Mouse (Mus musculus) layer of hippocampus, adult 18-20 months (tissue): ENCODE measurements around the gene Ppm1l. TPM values are rescaled to one million over a fixed set of nuclear protein-coding genes. Genes with fewer than 3 reads are reported as not detected.

Source experiments
- DNase-seq, 2 experiments: peaks; one replicate each; pipeline ENCODE4 v3.0.0; 2022; ENCODE audit warnings: low spot score in 2 of 2
- total RNA-seq, 2 experiments: library from RNA; stranded (reverse); gene quantifications; 2 replicates each; pipeline ENCODE4 v1.2.3; 2021

Ppm1l gene
- total RNA-seq, 2 experiments from 2014 or later, result 48.0 to 49.8 TPM

- DNase-seq, result no peak
Observed at GRCm38 (mm10) chr3:69429319-69429718, 112.7 kb downstream of the Ppm1l start.

- no peak for DNase-seq
Observed at GRCm38 (mm10) chr3:69433580-69433979, 116.9 kb downstream of the Ppm1l start.

GRCm38 (mm10) chr3:69438773-69439514 lies 122.3 kb downstream of the Ppm1l start:
- DNase-seq, result peak; percentile 32 to 69

- no peak for DNase-seq
Observed at GRCm38 (mm10) chr3:69440761-69441160, 124.1 kb downstream of the Ppm1l start.

GRCm38 (mm10) chr3:69446989-69447388 lies 130.3 kb downstream of the Ppm1l start:
- no peak for DNase-seq

GRCm38 (mm10) chr3:69449041-69449440 lies 132.4 kb downstream of the Ppm1l start:
- DNase-seq, result no peak

- no peak for DNase-seq
Observed at GRCm38 (mm10) chr3:69454330-69454729, 137.7 kb downstream of the Ppm1l start.

GRCm38 (mm10) chr3:69456071-69456470 lies 139.4 kb downstream of the Ppm1l start:
- no peak for DNase-seq

- no peak for DNase-seq
Observed at GRCm38 (mm10) chr3:69458756-69459155, 142.1 kb downstream of the Ppm1l start.

GRCm38 (mm10) chr3:69461956-69462355 lies 145.3 kb downstream of the Ppm1l start:
- DNase-seq, result no peak

- no peak for DNase-seq
Observed at GRCm38 (mm10) chr3:69465751-69466150, 149.1 kb downstream of the Ppm1l start.

- DNase-seq, result peak in 1 of 2 experiments; percentile 39
Observed at GRCm38 (mm10) chr3:69468280-69469008, 151.8 kb downstream of the Ppm1l start.

GRCm38 (mm10) chr3:69469463-69470141 lies 152.9 kb downstream of the Ppm1l start:
- DNase-seq, result no peak

GRCm38 (mm10) chr3:69470142-69470796 lies 153.6 kb downstream of the Ppm1l start:
- no peak for DNase-seq

- no peak for DNase-seq
Observed at GRCm38 (mm10) chr3:69475850-69476450, 159.3 kb downstream of the Ppm1l start.

- DNase-seq, result peak in 1 of 2 experiments; percentile 54
Observed at GRCm38 (mm10) chr3:69479937-69480336, 163.3 kb downstream of the Ppm1l start.

GRCm38 (mm10) chr3:69481835-69482234 lies 165.2 kb downstream of the Ppm1l start:
- peak; percentile 51 to 92 for DNase-seq

GRCm38 (mm10) chr3:69484006-69484574 lies 167.4 kb downstream of the Ppm1l start:
- DNase-seq, result no peak

GRCm38 (mm10) chr3:69484582-69484981 lies 167.9 kb downstream of the Ppm1l start:
- DNase-seq, result no peak

GRCm38 (mm10) chr3:69485347-69485746 lies 168.7 kb downstream of the Ppm1l start:
- no peak for DNase-seq

- DNase-seq, result no peak
Observed at GRCm38 (mm10) chr3:69485756-69486155, 169.1 kb downstream of the Ppm1l start.
